Mouse (Mus musculus) frontal cortex, postnatal 36 days (tissue): ENCODE results near the gene Eps15l1.

Experiments
- DNase-seq, 2 experiments: peaks; one replicate each; pipeline ENCODE4 v3.0.0; 2022; ENCODE audit warnings: low spot score in 2 of 2

Eps15l1 gene

GRCm38 (mm10) chr8:72350727-72351126, 70.5 kb downstream of the Eps15l1 start:
- no peak for DNase-seq

GRCm38 (mm10) chr8:72349838-72350237, 71.4 kb downstream of the Eps15l1 start:
- DNase-seq: no peak

- no peak for DNase-seq
Observed at GRCm38 (mm10) chr8:72348956-72349355, 72.3 kb downstream of the Eps15l1 start.

GRCm38 (mm10) chr8:72348114-72348513, 73.1 kb downstream of the Eps15l1 start:
- DNase-seq: no peak

- DNase-seq: no peak
Observed at GRCm38 (mm10) chr8:72347553-72347952, 73.7 kb downstream of the Eps15l1 start.

- no peak for DNase-seq
Observed at GRCm38 (mm10) chr8:72343725-72344124, 77.5 kb downstream of the Eps15l1 start.

- no peak for DNase-seq
Observed at GRCm38 (mm10) chr8:72342556-72343300, 78.5 kb downstream of the Eps15l1 start.

- no peak for DNase-seq
Observed at GRCm38 (mm10) chr8:72337034-72337433, 84.2 kb downstream of the Eps15l1 start.

- DNase-seq: no peak
Observed at GRCm38 (mm10) chr8:72336273-72336672, 85.0 kb downstream of the Eps15l1 start.

GRCm38 (mm10) chr8:72334144-72334641, 87.1 kb downstream of the Eps15l1 start:
- DNase-seq: no peak

GRCm38 (mm10) chr8:72333429-72334143, 87.7 kb downstream of the Eps15l1 start:
- DNase-seq: no peak

- DNase-seq: no peak
Observed at GRCm38 (mm10) chr8:72331631-72332030, 89.6 kb downstream of the Eps15l1 start.

- no peak for DNase-seq
Observed at GRCm38 (mm10) chr8:72330806-72331516, 90.3 kb downstream of the Eps15l1 start.

- DNase-seq: no peak
Observed at GRCm38 (mm10) chr8:72329116-72329515, 92.1 kb downstream of the Eps15l1 start.

- no peak for DNase-seq
Observed at GRCm38 (mm10) chr8:72324708-72325107, 96.6 kb downstream of the Eps15l1 start.

GRCm38 (mm10) chr8:72324036-72324706, 97.1 kb downstream of the Eps15l1 start:
- DNase-seq: no peak

- peak in 1 of 2 experiments; percentile 23 for DNase-seq
Observed at GRCm38 (mm10) chr8:72323131-72323725, 98.0 kb downstream of the Eps15l1 start.

GRCm38 (mm10) chr8:72322471-72322889, 98.8 kb downstream of the Eps15l1 start:
- no peak for DNase-seq

GRCm38 (mm10) chr8:72321635-72322441, 99.4 kb downstream of the Eps15l1 start:
- no peak for DNase-seq

GRCm38 (mm10) chr8:72320803-72321583, 100.3 kb downstream of the Eps15l1 start:
- DNase-seq: no peak
